Mouse (Mus musculus) spleen, embryonic (tissue): ENCODE results near the gene Atp11a.

Experiments
- CTCF ChIA-PET: fragments of 350-600 bp; sonication (Branson Sonifier 250); formaldehyde crosslinking; loops from one replicate; lab custom pipeline; 2022; lab: Charles Lee

Atp11a gene

GRCm38 (mm10) chr8:12872983-12873356 is 116.2 kb downstream of the Atp11a start:
- CTCF ChIA-PET = no interaction called here

- CTCF ChIA-PET = no interaction called here
Measured at GRCm38 (mm10) chr8:12873357-12874046, 116.7 kb downstream of the Atp11a start, which contains the start of gene Mcf2l. TSS of gene Mcf2l (plus strand) at chr8:12873806.

GRCm38 (mm10) chr8:12874194-12874791 is 117.5 kb downstream of the Atp11a start:
- CTCF ChIA-PET = no interaction called here

GRCm38 (mm10) chr8:12874971-12875370 is 118.2 kb downstream of the Atp11a start:
- CTCF ChIA-PET = no interaction called here

GRCm38 (mm10) chr8:12877126-12877525 is 120.3 kb downstream of the Atp11a start:
- CTCF ChIA-PET = no interaction called here

GRCm38 (mm10) chr8:12880163-12880562 is 123.3 kb downstream of the Atp11a start:
- CTCF ChIA-PET = no interaction called here

GRCm38 (mm10) chr8:12883051-12884004 is 126.5 kb downstream of the Atp11a start:
- CTCF ChIA-PET = no interaction called here

- CTCF ChIA-PET = no interaction called here
Measured at GRCm38 (mm10) chr8:12887772-12888435, 131.1 kb downstream of the Atp11a start.

- CTCF ChIA-PET = no interaction called here
Measured at GRCm38 (mm10) chr8:12889046-12889598, 132.3 kb downstream of the Atp11a start.

GRCm38 (mm10) chr8:12892882-12893446 is 136.2 kb downstream of the Atp11a start:
- CTCF ChIA-PET = no interaction called here

- CTCF ChIA-PET = no interaction called here
Measured at GRCm38 (mm10) chr8:12893797-12894578, 137.2 kb downstream of the Atp11a start.

GRCm38 (mm10) chr8:12894783-12895534 is 138.1 kb downstream of the Atp11a start:
- CTCF ChIA-PET = no interaction called here

GRCm38 (mm10) chr8:12895535-12896150 is 138.8 kb downstream of the Atp11a start:
- CTCF ChIA-PET = no interaction called here

GRCm38 (mm10) chr8:12896494-12897373 is 139.9 kb downstream of the Atp11a start:
- CTCF ChIA-PET = no interaction called here

- CTCF ChIA-PET = no interaction called here
Measured at GRCm38 (mm10) chr8:12897815-12898214, 141.0 kb downstream of the Atp11a start.

GRCm38 (mm10) chr8:12903790-12904415 is 147.1 kb downstream of the Atp11a start:
- CTCF ChIA-PET = no interaction called here

- CTCF ChIA-PET = no interaction called here
Measured at GRCm38 (mm10) chr8:12905122-12905521, 148.3 kb downstream of the Atp11a start.
